Mouse (Mus musculus) heart, embryonic 14.5 days (tissue): Measurements from ENCODE around the gene Usp35. TPM values are rescaled to one million over a fixed set of nuclear protein-coding genes. Genes with fewer than 3 reads are reported as not detected.

Source experiments
- ATAC-seq: fragments of 200-750 bp; cut with Nextera tagmentation; 2 replicates; pipeline ENCODE4 v1.8.0; 2017; ENCODE audit warnings: low read depth, moderate TSS enrichment; ENCODE audit not compliant: insufficient number of reproducible peaks, insufficient read depth, low FRiP score
- H3K27ac ChIP-seq, 2 experiments: fragments of 200-500 bp in 1 of 2; fragments of 300-500 bp in 1 of 2; sonication (generic) in 1 of 2; replicated peaks in 1 of 2; 2 replicates each; pipeline ENCODE4 v1.5.1; 2012 to 2014; ENCODE audit warnings: low read depth in 2 of 2, low read length in 2 of 2, control low read depth in 1 of 2, mild to moderate bottlenecking in 1 of 2, mixed read lengths in 1 of 2; ENCODE audit not compliant: control insufficient read depth in 1 of 2, insufficient read depth in 1 of 2
- H3K27me3 ChIP-seq: fragments of 300-500 bp; sonication (generic); 2 replicates; pipeline ENCODE4 v1.6.1; 2014; ENCODE audit warnings: mild to moderate bottlenecking, low read length, control low read depth; ENCODE audit not compliant: control insufficient read depth, insufficient read depth
- H3K36me3 ChIP-seq: fragments of 300-500 bp; sonication (generic); 2 replicates; pipeline ENCODE4 v1.6.1; 2014; ENCODE audit warnings: mild to moderate bottlenecking, control low read depth, low read length, mixed read lengths; ENCODE audit not compliant: control insufficient read depth, insufficient read depth
- H3K4me1 ChIP-seq, 2 experiments: fragments of 200-500 bp in 1 of 2; fragments of 300-500 bp in 1 of 2; sonication (generic) in 1 of 2; 2 replicates each; pipeline ENCODE4 v1.6.1; 2012 to 2014; ENCODE audit warnings: low read length in 2 of 2, control low read depth in 1 of 2, mixed read lengths in 1 of 2; ENCODE audit not compliant: control insufficient read depth in 2 of 2, insufficient read depth in 2 of 2
- H3K4me2 ChIP-seq: fragments of 300-500 bp; sonication (generic); 2 replicates; pipeline ENCODE4 v1.6.1; 2014; ENCODE audit warnings: mild to moderate bottlenecking, low read length
- H3K4me3 ChIP-seq, 2 experiments: fragments of 200-500 bp in 1 of 2; fragments of 300-500 bp in 1 of 2; sonication (generic) in 1 of 2; 2 replicates each; pipeline ENCODE4 v1.5.1; 2012 to 2014; ENCODE audit warnings: low read length in 2 of 2, mild to moderate bottlenecking in 2 of 2, control low read depth in 1 of 2, low read depth in 1 of 2, moderate library complexity in 1 of 2; ENCODE audit not compliant: control insufficient read depth in 1 of 2, insufficient read depth in 1 of 2
- H3K9ac ChIP-seq: fragments of 300-500 bp; sonication (generic); 2 replicates; pipeline ENCODE4 v1.6.1; 2014; ENCODE audit warnings: mild to moderate bottlenecking, low read length
- H3K9me3 ChIP-seq: fragments of 300-500 bp; sonication (generic); 2 replicates; pipeline ENCODE4 v1.6.1; 2016; ENCODE audit warnings: low read length, control low read depth; ENCODE audit not compliant: control insufficient read depth
- WGBS: fragments of 180-500 bp; shearing (Covaris S2); extraction: QIAGEN DNeasy Blood & Tissue Kit; methylation state at CpG from one replicate; pipeline ENCODE4 v1.1.7; 2014; 5-methylcytosine and 5-hydroxymethylcytosine counted together
- polyA plus RNA-seq: library from polyadenylated mRNA; unstranded; fragments of >200 nt; fragmentation: Nextera tagmentation; extraction: Ambion mirVana; gene quantifications from 2 replicates; pipeline ENCODE4 v1.2.1, GENCODE M21; 2014

Usp35 gene
- polyA plus RNA-seq, 1 experiment from 2014 or later = 1.6 TPM

GRCm38 (mm10) chr7:97353356-97353755 is 21.5 kb upstream of the Usp35 start:
- Histone ChIP-seq H3K4me1 (peaks cover 10 to 15% of the 10 kb centered on the region in 2 experiments; a peak in 3 of 4 replicates), H3K36me3 (0 out of 2 replicates have a peak, but pooled peaks cover 3% of the 10 kb centered on the region), H3K4me2 (no peak overlapping the region), H3K27me3 (no peaks in the 10 kb centered on the region), H3K9me3 (no peaks in the 10 kb centered on the region), H3K4me3 (no peak overlapping the region), H3K27ac (no peak overlapping the region), H3K9ac (no peak overlapping the region)
- no peak for ATAC-seq
- 93% methylated on average over 6 of the region's 6 CpGs for WGBS

GRCm38 (mm10) chr7:97351792-97352513 is 20.1 kb upstream of the Usp35 start:
- H3K4me1 ChIP-seq = peaks cover 10 to 15% of the 10 kb centered on the region in 2 experiments; a peak in 3 of 4 replicates
- H3K4me3 ChIP-seq = no peak overlapping the region
- H3K27me3 ChIP-seq = no peaks in the 10 kb centered on the region
- H3K36me3 ChIP-seq = peaks cover 10% of the 10 kb centered on the region; the same call in 1 of the 2 replicates
- H3K9ac ChIP-seq = no peak overlapping the region
- no peak overlapping the region for H3K27ac ChIP-seq
- H3K4me2 ChIP-seq = no peak overlapping the region
- no peaks in the 10 kb centered on the region for H3K9me3 ChIP-seq
- WGBS = 86% methylated on average over 11 of the region's 11 CpGs
- ATAC-seq = no peak

- Histone ChIP-seq H3K9ac (no peak overlapping the region), H3K4me1 (peaks cover 8 to 15% of the 10 kb centered on the region in 2 experiments; a peak in 3 of 4 replicates), H3K36me3 (peaks cover 10% of the 10 kb centered on the region; the same call in 1 of the 2 replicates), H3K4me2 (no peak overlapping the region), H3K9me3 (no peaks in the 10 kb centered on the region), H3K27ac (no peak overlapping the region), H3K27me3 (no peaks in the 10 kb centered on the region), H3K4me3 (no peak overlapping the region)
- ATAC-seq = no peak
- WGBS = 80% methylated on average over 5 of the region's 5 CpGs
Observed at GRCm38 (mm10) chr7:97350891-97351290, 19.1 kb upstream of the Usp35 start.

GRCm38 (mm10) chr7:97349438-97349837 is 17.6 kb upstream of the Usp35 start:
- H3K9ac ChIP-seq = no peak overlapping the region
- no peak overlapping the region for H3K4me3 ChIP-seq
- no peaks in the 10 kb centered on the region for H3K9me3 ChIP-seq
- WGBS = 80% methylated on average over 6 of the region's 6 CpGs
- no peaks in the 10 kb centered on the region for H3K27me3 ChIP-seq
- ATAC-seq = no peak
- H3K4me1 ChIP-seq = peaks cover 0 to under 1% of the 10 kb centered on the region in 2 experiments; a peak in 3 of 4 replicates
- peaks cover 10% of the 10 kb centered on the region; the same call in 1 of the 2 replicates for H3K36me3 ChIP-seq
- H3K27ac ChIP-seq = no peak overlapping the region
- no peak overlapping the region for H3K4me2 ChIP-seq

- no peaks in the 10 kb centered on the region; a peak in 1 of 4 replicates for H3K4me1 ChIP-seq
- H3K27ac ChIP-seq = no peak overlapping the region
- H3K4me3 ChIP-seq = no peak overlapping the region
- no peak overlapping the region for H3K9ac ChIP-seq
- no peaks in the 10 kb centered on the region for H3K27me3 ChIP-seq
- no peak for ATAC-seq
- peaks cover 10% of the 10 kb centered on the region; the same call in 1 of the 2 replicates for H3K36me3 ChIP-seq
- H3K4me2 ChIP-seq = no peak overlapping the region
- WGBS = 83% methylated on average over 5 of the region's 5 CpGs
- H3K9me3 ChIP-seq = no peaks in the 10 kb centered on the region
Observed at GRCm38 (mm10) chr7:97348836-97349235, 17.0 kb upstream of the Usp35 start.

GRCm38 (mm10) chr7:97348318-97348717 is 16.5 kb upstream of the Usp35 start:
- WGBS = 77% methylated on average over 3 of the region's 3 CpGs
- Histone ChIP-seq H3K4me1 (peaks cover 0 to 2% of the 10 kb centered on the region in 2 experiments; a peak in 2 of 4 replicates), H3K36me3 (peaks cover 10% of the 10 kb centered on the region; the same call in 1 of the 2 replicates), H3K9me3 (no peaks in the 10 kb centered on the region), H3K27ac (no peak overlapping the region), H3K9ac (no peak overlapping the region), H3K27me3 (no peaks in the 10 kb centered on the region), H3K4me3 (no peak overlapping the region), H3K4me2 (no peak overlapping the region)
- ATAC-seq = no peak

- H3K27me3 ChIP-seq = no peaks in the 10 kb centered on the region
- ATAC-seq = no peak
- WGBS = 95% methylated on average over 15 of the region's 15 CpGs
- H3K4me3 ChIP-seq = no peak overlapping the region
- H3K9me3 ChIP-seq = no peaks in the 10 kb centered on the region
- H3K9ac ChIP-seq = no peak overlapping the region
- no peak overlapping the region for H3K4me2 ChIP-seq
- no peak overlapping the region for H3K27ac ChIP-seq
- peaks cover 10% of the 10 kb centered on the region; the same call in 1 of the 2 replicates for H3K36me3 ChIP-seq
- peaks cover 0 to 4% of the 10 kb centered on the region in 2 experiments; a peak in 2 of 4 replicates for H3K4me1 ChIP-seq
Observed at GRCm38 (mm10) chr7:97347464-97347863, 15.6 kb upstream of the Usp35 start.
